Mouse (Mus musculus) ES-Bruce4 (cell line): ENCODE results near the gene Zfp775.
"Not testable (repeated sequence)": the region's sequence is repeated elsewhere in the genome, so short reads cannot be mapped to it uniquely, and the experiment has no call there.

Experiments
- CTCF ChIP-seq: IDR thresholded peaks from one replicate; pipeline ENCODE4 v1.8.1; 2011; ENCODE audit warnings: low read depth, low read length
- POLR2A ChIP-seq: IDR thresholded peaks from one replicate; pipeline ENCODE4 v1.8.1; 2011; ENCODE audit warnings: low read length; ENCODE audit not compliant: insufficient read depth

GRCm38 (mm10) chr6:48622186-48622843 lies 20.5 kb downstream of the Zfp775 start:
- not testable (repeated sequence) for TF ChIP-seq CTCF, POLR2A
